Mouse (Mus musculus) embryonic fibroblast, embryonic 13.5 days (primary cell): ENCODE measurements around the gene Pah.

Experiments
- CTCF ChIP-seq: IDR thresholded peaks from 2 replicates; pipeline ENCODE4 v1.5.1; 2011; ENCODE audit warnings: mild to moderate bottlenecking, control low read depth, low read length, moderate library complexity, borderline replicate concordance; ENCODE audit not compliant: insufficient read depth
- POLR2A ChIP-seq: IDR thresholded peaks from 2 replicates; pipeline ENCODE4 v1.6.1; 2011; ENCODE audit warnings: low read depth, mild to moderate bottlenecking, control low read depth, low read length, moderate library complexity

DNA sequence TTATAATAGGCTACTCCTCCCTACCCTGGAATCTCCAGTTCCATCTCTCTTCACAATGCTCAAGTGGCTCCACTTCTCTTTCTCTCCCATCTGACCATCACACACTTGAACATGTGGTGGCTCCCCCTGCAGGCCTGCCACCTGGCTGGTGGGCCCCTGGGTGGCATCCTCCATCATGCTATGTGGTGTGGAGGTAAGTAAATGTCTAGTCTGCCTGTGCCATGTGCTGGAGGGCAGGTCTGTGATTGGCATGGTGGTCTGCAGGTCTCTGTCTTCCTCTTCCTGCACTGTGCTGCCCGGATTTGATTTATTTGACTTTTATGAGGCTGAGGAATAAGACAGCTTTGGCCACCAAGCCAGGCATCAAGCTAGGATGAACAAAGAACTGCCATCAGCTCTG lies 103.6 kb downstream of the Pah start:
- TF ChIP-seq POLR2A: no peak
- TF ChIP-seq CTCF: no peak
